Mouse (Mus musculus) MEL (cell line): Measurements from ENCODE around the gene Cisd1. TPM values are rescaled to one million over a fixed set of nuclear protein-coding genes. Genes with fewer than 3 reads are reported as not detected.

Source experiments
- DNase-seq: peaks from one replicate; pipeline ENCODE4 v3.0.0; 2011; ENCODE audit warnings: low read depth, low spot score
- H3K27ac ChIP-seq: 2 replicates; pipeline ENCODE4 v1.5.1; 2012; ENCODE audit warnings: low read depth, mild to moderate bottlenecking, control low read depth, low read length, moderate library complexity; ENCODE audit not compliant: control insufficient read depth
- H3K27me3 ChIP-seq, 2 experiments: fragments of 150-350 bp in 1 of 2; sonication (generic) in 1 of 2; 2 replicates each; pipeline ENCODE4 v1.6.1; 2012; ENCODE audit warnings: low read length in 2 of 2, mild to moderate bottlenecking in 2 of 2, improper control_type of control experiment in 1 of 2, moderate library complexity in 1 of 2; ENCODE audit not compliant: insufficient read depth in 2 of 2, control insufficient read depth in 1 of 2
- H3K36me3 ChIP-seq, 2 experiments: 2 replicates each; pipeline ENCODE4 v1.6.1; 2012 to 2014; ENCODE audit warnings: low read length in 2 of 2, improper control_type of control experiment in 1 of 2, inconsistent platforms in 1 of 2, mild to moderate bottlenecking in 1 of 2; ENCODE audit not compliant: insufficient read depth in 2 of 2, control insufficient read depth in 1 of 2
- H3K4me1 ChIP-seq, 2 experiments: fragments of 150-350 bp in 1 of 2; sonication (generic) in 1 of 2; 2 replicates each; pipeline ENCODE4 v1.6.1; 2012; ENCODE audit warnings: low read length in 2 of 2, improper control_type of control experiment in 1 of 2, mild to moderate bottlenecking in 1 of 2; ENCODE audit not compliant: insufficient read depth in 2 of 2, control insufficient read depth in 1 of 2
- H3K4me3 ChIP-seq, 2 experiments: fragments of 150-350 bp in 1 of 2; sonication (generic) in 1 of 2; 2 replicates each; pipeline ENCODE4 v1.5.1; 2012; ENCODE audit warnings: low read depth in 2 of 2, low read length in 2 of 2, mild to moderate bottlenecking in 2 of 2, moderate library complexity in 2 of 2, control low read depth in 1 of 2, improper control_type of control experiment in 1 of 2; ENCODE audit not compliant: control insufficient read depth in 1 of 2, insufficient read depth in 1 of 2
- H3K79me2 ChIP-seq: 2 replicates; pipeline ENCODE4 v1.6.1; 2012; ENCODE audit warnings: mild to moderate bottlenecking, low read length, moderate library complexity; ENCODE audit not compliant: control insufficient read depth, poor library complexity, insufficient read depth
- H3K9ac ChIP-seq: 2 replicates; pipeline ENCODE4 v1.6.1; 2012; ENCODE audit warnings: low read depth, mild to moderate bottlenecking, control low read depth, low read length, moderate library complexity; ENCODE audit not compliant: control insufficient read depth, poor library complexity, severe bottlenecking
- H3K9me3 ChIP-seq: fragments of 150-350 bp; sonication (generic); replicated peaks from 2 replicates; pipeline ENCODE4 v1.6.1; 2012; ENCODE audit warnings: mild to moderate bottlenecking, low read length, improper control_type of control experiment, moderate library complexity; ENCODE audit not compliant: insufficient read depth
- BHLHE40 ChIP-seq: IDR thresholded peaks from 2 replicates; pipeline ENCODE4 v1.6.1; 2012; ENCODE audit warnings: low read depth, mild to moderate bottlenecking, inconsistent platforms, low read length, improper control_type of control experiment, borderline replicate concordance
- CHD2 ChIP-seq: IDR thresholded peaks from 2 replicates; pipeline ENCODE4 v1.6.1; 2011; ENCODE audit warnings: low read length, improper control_type of control experiment
- E2F4 ChIP-seq: IDR thresholded peaks from 2 replicates; pipeline ENCODE4 v1.6.1; 2011; ENCODE audit warnings: low read depth, low read length, improper control_type of control experiment, borderline replicate concordance
- ELF1 ChIP-seq: IDR thresholded peaks from 2 replicates; pipeline ENCODE4 v1.6.1; 2014; ENCODE audit warnings: low read depth, mild to moderate bottlenecking, inconsistent platforms, low read length, improper control_type of control experiment, moderate library complexity
- EP300 ChIP-seq, 2 experiments: IDR thresholded peaks; 2 replicates each; pipeline ENCODE4 v1.6.1; 2011; ENCODE audit warnings: improper control_type of control experiment in 2 of 2, low read length in 2 of 2, low read depth in 1 of 2, mild to moderate bottlenecking in 1 of 2
- ETS1 ChIP-seq: IDR thresholded peaks from 2 replicates; pipeline ENCODE4 v1.6.1; 2012; ENCODE audit warnings: low read depth, mild to moderate bottlenecking, inconsistent platforms, low read length, improper control_type of control experiment, moderate library complexity
- KAT2A ChIP-seq: conservative IDR thresholded peaks from 2 replicates; pipeline ENCODE4 v1.6.1; 2012; ENCODE audit warnings: low read depth, low read length, improper control_type of control experiment, inconsistent platforms
- MAFK ChIP-seq: IDR thresholded peaks from 2 replicates; pipeline ENCODE4 v1.6.1; 2011; ENCODE audit warnings: low read depth, mild to moderate bottlenecking, low read length, improper control_type of control experiment, borderline replicate concordance
- MAZ ChIP-seq: IDR thresholded peaks from 2 replicates; pipeline ENCODE4 v1.6.1; 2012; ENCODE audit warnings: low read depth, mild to moderate bottlenecking, inconsistent platforms, low read length, improper control_type of control experiment
- NELFE ChIP-seq: IDR thresholded peaks from 2 replicates; pipeline ENCODE4 v1.6.1; 2011; ENCODE audit warnings: low read depth, low read length, improper control_type of control experiment
- POLR2A ChIP-seq, 2 experiments: IDR thresholded peaks; 2 replicates each; pipeline ENCODE4 v1.6.1; 2011 to 2012; ENCODE audit warnings: low read length in 2 of 2, mild to moderate bottlenecking in 2 of 2, control low read depth in 1 of 2, improper control_type of control experiment in 1 of 2, low read depth in 1 of 2, moderate library complexity in 1 of 2; ENCODE audit not compliant: control insufficient read depth in 1 of 2, insufficient read depth in 1 of 2, poor library complexity in 1 of 2
- POLR2AphosphoS2 ChIP-seq: IDR thresholded peaks from 2 replicates; pipeline ENCODE4 v1.6.1; 2011; ENCODE audit warnings: low read length, improper control_type of control experiment
- RCOR1 ChIP-seq: IDR thresholded peaks from 2 replicates; pipeline ENCODE4 v1.6.1; 2012; ENCODE audit warnings: low read depth, mild to moderate bottlenecking, inconsistent platforms, low read length, improper control_type of control experiment
- TAL1 ChIP-seq: IDR thresholded peaks from 2 replicates; pipeline ENCODE4 v1.6.1; 2012; ENCODE audit warnings: mild to moderate bottlenecking, inconsistent platforms, low read length, moderate library complexity, mixed read lengths
- TBP ChIP-seq: IDR thresholded peaks from 2 replicates; pipeline ENCODE4 v1.8.0; 2011; ENCODE audit warnings: low read depth, low read length, improper control_type of control experiment
- TCF12 ChIP-seq: IDR thresholded peaks from 2 replicates; pipeline ENCODE4 v1.6.1; 2014; ENCODE audit warnings: low read depth, mild to moderate bottlenecking, inconsistent platforms, low read length, improper control_type of control experiment, moderate library complexity
- UBTF ChIP-seq: IDR thresholded peaks from 2 replicates; pipeline ENCODE4 v1.6.1; 2012; ENCODE audit warnings: low read depth, mild to moderate bottlenecking, inconsistent platforms, low read length, improper control_type of control experiment, moderate library complexity, borderline replicate concordance; ENCODE audit not compliant: insufficient read depth
- ZC3H11A ChIP-seq: IDR thresholded peaks from 2 replicates; pipeline ENCODE4 v1.6.1; 2012; ENCODE audit warnings: low read depth, mild to moderate bottlenecking, inconsistent platforms, low read length, improper control_type of control experiment
- ZMIZ1 ChIP-seq: IDR thresholded peaks from 2 replicates; pipeline ENCODE4 v1.6.1; 2012; ENCODE audit warnings: low read depth, mild to moderate bottlenecking, inconsistent platforms, low read length, improper control_type of control experiment, moderate library complexity
- ZNF384 ChIP-seq: IDR thresholded peaks from 2 replicates; pipeline ENCODE4 v1.6.1; 2012; ENCODE audit warnings: low read depth, mild to moderate bottlenecking, inconsistent platforms, low read length, improper control_type of control experiment
- polyA plus RNA-seq, 2 experiments: library from polyadenylated mRNA; stranded (reverse) in 1 of 2; unstranded in 1 of 2; fragments of >175 nt in 1 of 2; fragments of >200 nt in 1 of 2; gene quantifications; 2 replicates each; pipeline versions ENCODE4 v1.2.1 to v1.2.4; 2012; ENCODE audit warnings: low replicate concordance in 2 of 2, low read depth in 1 of 2; ENCODE audit not compliant: insufficient read length in 2 of 2, insufficient read depth in 1 of 2, missing spikeins in 1 of 2
- total RNA-seq: library from RNA; depleted of rRNA; stranded (reverse); fragments of 300-350 nt; gene quantifications from 2 replicates; pipeline ENCODE4 v1.2.3, GENCODE M21; 2012

Cisd1 gene
- total and polyA plus RNA-seq, 3 experiments = 108 to 109 TPM; not detected in 1

GRCm38 (mm10) chr10:71343567-71344265 lies 1.0 kb downstream of the Cisd1 start:
- Histone ChIP-seq H3K79me2 (peaks cover 53% of the 10 kb centered on the region), H3K4me3 (peak overlapping the region; percentile 75 to 81), H3K36me3 (peaks cover 0 to 29% of the 10 kb centered on the region in 2 experiments; a peak in 2 of 4 replicates), H3K9me3 (no peaks in the 10 kb centered on the region), H3K9ac (peak overlapping the region; percentile 87)
- TF ChIP-seq ZNF384 (no peak), MAFK (no peak), POLR2A (IDR thresholded peaks at IDR 0.05; ENCODE audit: control insufficient read depth in 1 of 2, insufficient read depth in 1 of 2, low read depth in 1 of 2, low read length in 2 of 2, poor library complexity in 1 of 2) (no peak), CHD2 (no peak), TCF12 (no peak)
- TF ChIP-seq, all 39 proteins: peak for 0
- Histone ChIP-seq H3K4me1 (peaks cover 9 to 19% of the 10 kb centered on the region in 2 experiments; a peak in 3 of 4 replicates), H3K27me3 (no peaks in the 10 kb centered on the region), H3K27ac (peak overlapping the region; percentile 50)
- peak; percentile 45 for DNase-seq

GRCm38 (mm10) chr10:71343130-71343529 lies 1.6 kb downstream of the Cisd1 start:
- no peaks in the 10 kb centered on the region for H3K27me3 ChIP-seq
- peaks cover 10 to 19% of the 10 kb centered on the region in 2 experiments; a peak in 3 of 4 replicates for H3K4me1 ChIP-seq
- H3K79me2 ChIP-seq = peaks cover 48% of the 10 kb centered on the region
- H3K36me3 ChIP-seq = peaks cover 0 to 29% of the 10 kb centered on the region in 2 experiments; a peak in 2 of 4 replicates
- no peaks in the 10 kb centered on the region for H3K9me3 ChIP-seq
- no peak overlapping the region for H3K27ac ChIP-seq
- DNase-seq = no peak
- H3K9ac ChIP-seq = no peak overlapping the region; the same call in 1 of the 2 replicates
- TF ChIP-seq TCF12 (no peak), UBTF (no peak), ELF1 (no peak), NELFE (no peak), RCOR1 (no peak), MAZ (no peak), ETS1 (no peak), TAL1 (no peak), KAT2A (no peak), ZMIZ1 (no peak), TBP (no peak), E2F4 (no peak), ZC3H11A (no peak), BHLHE40 (no peak), POLR2AphosphoS2 (no peak), EP300 (IDR thresholded peaks at IDR 0.05; ENCODE audit: low read depth in 1 of 2, low read length in 2 of 2) (no peak)
- peak overlapping the region in 1 of 2 experiments; percentile 75; a peak in 1 of 4 replicates for H3K4me3 ChIP-seq
